Mouse (Mus musculus) embryonic facial prominence, embryonic 12.5 days (tissue): ENCODE measurements around the gene Ankrd52. TPM values are rescaled to one million over a fixed set of nuclear protein-coding genes. Genes with fewer than 3 reads are reported as not detected.

ENCODE experiments used
- ATAC-seq: fragments of 200-750 bp; cut with Nextera tagmentation; 2 replicates; pipeline ENCODE4 v1.8.0; 2017; ENCODE audit not compliant: insufficient number of reproducible peaks, insufficient read depth, low FRiP score, low TSS enrichment
- H3K27ac ChIP-seq: fragments of 300-500 bp; sonication (generic); 2 replicates; pipeline ENCODE4 v1.5.1; 2016; ENCODE audit warnings: mild to moderate bottlenecking
- H3K27me3 ChIP-seq: fragments of 300-500 bp; sonication (generic); 2 replicates; pipeline ENCODE4 v1.6.1; 2016; ENCODE audit warnings: mild to moderate bottlenecking, moderate library complexity
- H3K36me3 ChIP-seq: fragments of 300-500 bp; sonication (generic); 2 replicates; pipeline ENCODE4 v1.6.1; 2016; ENCODE audit warnings: mild to moderate bottlenecking
- H3K4me1 ChIP-seq: fragments of 300-500 bp; sonication (generic); 2 replicates; pipeline ENCODE4 v1.6.1; 2016
- H3K4me2 ChIP-seq: fragments of 300-500 bp; sonication (generic); replicated peaks from 2 replicates; pipeline ENCODE4 v1.6.1; 2016; ENCODE audit warnings: mild to moderate bottlenecking, moderate library complexity
- H3K4me3 ChIP-seq: fragments of 300-500 bp; sonication (generic); 2 replicates; pipeline ENCODE4 v1.5.1; 2016; ENCODE audit warnings: mild to moderate bottlenecking
- H3K9ac ChIP-seq: fragments of 300-500 bp; sonication (generic); 2 replicates; pipeline ENCODE4 v1.6.1; 2016; ENCODE audit warnings: mild to moderate bottlenecking, moderate library complexity
- H3K9me3 ChIP-seq: fragments of 300-500 bp; sonication (generic); 2 replicates; pipeline ENCODE4 v1.6.1; 2016; ENCODE audit warnings: mild to moderate bottlenecking, moderate library complexity
- WGBS: fragments of 180-500 bp; shearing (Covaris S2); methylation state at CpG from one replicate; pipeline ENCODE4 v1.1.7; 2016; 5-methylcytosine and 5-hydroxymethylcytosine counted together
- polyA plus RNA-seq: library from polyadenylated mRNA; unstranded; fragments of >200 nt; fragmentation: Nextera tagmentation; extraction: Ambion mirVana; gene quantifications from 2 replicates; pipeline ENCODE4 v1.2.1, GENCODE M21; 2016

Ankrd52 gene
- polyA plus RNA-seq, 1 experiment from 2014 or later = 14.8 TPM

- Histone ChIP-seq H3K4me2 (no peak overlapping the region), H3K27ac (no peak overlapping the region), H3K4me3 (no peak overlapping the region), H3K9me3 (no peaks in the 10 kb centered on the region), H3K9ac (no peak overlapping the region), H3K4me1 (peaks cover 8% of the 10 kb centered on the region), H3K27me3 (no peaks in the 10 kb centered on the region), H3K36me3 (0 out of 2 replicates have a peak, but pooled peaks cover 4% of the 10 kb centered on the region)
- no peak for ATAC-seq
- 61% methylated on average over 4 of the region's 4 CpGs for WGBS
Observed at GRCm38 (mm10) chr10:128370601-128371000, 6.3 kb upstream of the Ankrd52 start.

- 80% methylated on average over 5 of the region's 5 CpGs for WGBS
- H3K27me3 ChIP-seq = no peaks in the 10 kb centered on the region
- no peak overlapping the region for H3K9ac ChIP-seq
- no peak overlapping the region for H3K27ac ChIP-seq
- H3K9me3 ChIP-seq = no peaks in the 10 kb centered on the region
- peaks cover 12% of the 10 kb centered on the region for H3K4me1 ChIP-seq
- no peak for ATAC-seq
- H3K36me3 ChIP-seq = no peaks in the 10 kb centered on the region
- H3K4me2 ChIP-seq = no peak overlapping the region
- no peak overlapping the region for H3K4me3 ChIP-seq
Observed at GRCm38 (mm10) chr10:128372142-128372541, 4.8 kb upstream of the Ankrd52 start.

- H3K36me3 ChIP-seq = no peaks in the 10 kb centered on the region
- H3K27ac ChIP-seq = no peak overlapping the region
- no peaks in the 10 kb centered on the region for H3K27me3 ChIP-seq
- H3K4me2 ChIP-seq = no peak overlapping the region
- H3K9ac ChIP-seq = no peak overlapping the region
- no peak for ATAC-seq
- H3K4me3 ChIP-seq = no peak overlapping the region
- H3K9me3 ChIP-seq = no peaks in the 10 kb centered on the region
- 79% methylated on average over 6 of the region's 6 CpGs for WGBS
- H3K4me1 ChIP-seq = peaks cover 8% of the 10 kb centered on the region
Observed at GRCm38 (mm10) chr10:128372989-128373748, 3.7 kb upstream of the Ankrd52 start.

- Histone ChIP-seq H3K36me3 (peaks cover 9% of the 10 kb centered on the region), H3K4me3 (no peak overlapping the region), H3K27ac (no peak overlapping the region), H3K9ac (no peak overlapping the region), H3K4me1 (peaks cover 14% of the 10 kb centered on the region), H3K9me3 (no peaks in the 10 kb centered on the region), H3K27me3 (no peaks in the 10 kb centered on the region), H3K4me2 (no peak overlapping the region)
- ATAC-seq = no peak
- WGBS = 66% methylated on average over 6 of the region's 6 CpGs
Observed at GRCm38 (mm10) chr10:128374393-128374792, 2.5 kb upstream of the Ankrd52 start.

GRCm38 (mm10) chr10:128376099-128376454, 838 bp upstream of the Ankrd52 start:
- Histone ChIP-seq H3K9me3 (no peaks in the 10 kb centered on the region), H3K4me3 (peak overlapping the region; percentile 97)
- WGBS = 48% methylated on average over 4 of the region's 4 CpGs

DNA sequence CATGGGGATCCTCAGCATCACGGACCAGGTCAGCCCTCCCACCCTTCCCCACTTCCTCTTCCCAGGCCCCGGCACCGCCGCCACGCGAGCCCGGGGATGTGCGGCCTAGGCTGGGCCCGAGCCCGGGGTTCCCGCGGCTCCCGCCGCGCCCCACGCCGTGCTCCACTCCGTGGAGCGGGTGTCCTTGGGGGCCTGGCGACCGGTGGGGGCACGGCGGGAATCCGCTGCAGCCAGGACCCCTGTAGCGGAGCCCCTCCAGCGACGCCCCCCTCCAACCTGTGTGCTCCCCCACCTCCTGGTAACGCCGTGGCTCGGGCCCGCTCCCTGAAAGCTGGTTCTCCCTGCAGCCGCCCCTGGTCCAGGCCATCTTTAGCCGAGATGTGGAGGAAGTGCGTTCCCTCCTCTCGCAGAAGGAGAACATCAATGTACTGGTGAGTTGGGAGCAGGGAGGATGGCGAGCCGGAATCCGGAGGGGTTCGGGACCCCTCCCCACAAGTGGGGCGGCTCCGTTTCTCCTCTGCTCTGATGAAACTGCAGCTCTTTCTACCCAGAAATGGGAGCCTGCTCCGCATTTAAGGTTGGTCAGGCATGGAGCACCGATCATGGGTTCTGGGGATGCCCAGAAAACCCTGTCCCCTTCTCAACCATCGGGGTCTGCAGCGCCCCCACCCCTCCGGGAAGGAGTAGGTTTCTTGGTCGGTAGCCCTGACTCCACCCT, 466 bp downstream of the Ankrd52 start:
- H3K9ac ChIP-seq = peak overlapping the region; percentile 95
- no peaks in the 10 kb centered on the region for H3K27me3 ChIP-seq
- peak overlapping the region; percentile 95 for H3K27ac ChIP-seq
- ATAC-seq = peak; percentile 72
- peak overlapping the region; percentile 78 for H3K4me2 ChIP-seq
- H3K4me3 ChIP-seq = peak overlapping the region; percentile 97
- H3K36me3 ChIP-seq = peaks cover 38% of the 10 kb centered on the region
- H3K9me3 ChIP-seq = no peaks in the 10 kb centered on the region
- peaks cover 14% of the 10 kb centered on the region for H3K4me1 ChIP-seq
- under 1% methylated on average over 36 of the region's 47 CpGs for WGBS

More at GRCm38 (mm10) chr10:128376099-128376454, 838 bp upstream of the Ankrd52 start:
- H3K27me3 ChIP-seq = no peaks in the 10 kb centered on the region
- H3K4me2 ChIP-seq = peak overlapping the region; percentile 78
- peak overlapping the region; percentile 95 for H3K27ac ChIP-seq
- ATAC-seq = no peak
- peaks cover 25% of the 10 kb centered on the region for H3K36me3 ChIP-seq
- H3K4me1 ChIP-seq = peaks cover 14% of the 10 kb centered on the region
- H3K9ac ChIP-seq = peak overlapping the region; percentile 95; the same call in 1 of the 2 replicates

DNA sequence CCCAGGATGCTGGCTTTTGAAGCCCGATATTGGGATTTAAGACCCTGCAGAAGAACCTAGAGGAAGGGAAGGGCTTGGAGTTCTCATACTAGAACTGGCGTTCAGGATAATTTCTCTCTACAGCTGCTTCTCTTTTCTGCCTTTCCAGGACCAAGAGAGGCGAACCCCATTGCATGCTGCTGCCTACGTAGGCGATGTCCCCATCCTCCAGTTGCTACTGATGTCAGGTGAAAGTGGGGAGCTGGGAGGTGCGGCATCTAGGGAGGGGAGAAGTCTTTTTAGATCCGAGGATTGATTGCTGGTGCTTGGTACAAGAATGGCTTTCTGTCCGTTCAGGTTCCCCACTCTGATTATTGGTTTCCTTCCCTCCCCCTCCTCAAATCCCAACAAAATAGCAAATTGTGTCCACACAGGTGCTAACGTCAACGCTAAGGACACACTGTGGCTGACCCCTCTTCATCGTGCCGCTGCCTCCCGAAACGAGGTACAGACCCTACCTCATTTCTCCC, 1.1 kb downstream of the Ankrd52 start:
- no peaks in the 10 kb centered on the region for H3K27me3 ChIP-seq
- peak overlapping the region; percentile 95 for H3K9ac ChIP-seq
- H3K4me3 ChIP-seq = peak overlapping the region; percentile 97
- peaks cover 14% of the 10 kb centered on the region for H3K4me1 ChIP-seq
- peaks cover 44% of the 10 kb centered on the region for H3K36me3 ChIP-seq
- peak overlapping the region; percentile 95 for H3K27ac ChIP-seq
- WGBS = 53% methylated on average over 14 of the region's 14 CpGs
- H3K4me2 ChIP-seq = peak overlapping the region; percentile 78
- ATAC-seq = no peak
- H3K9me3 ChIP-seq = no peaks in the 10 kb centered on the region

- Histone ChIP-seq H3K4me2 (peak overlapping the region; percentile 78), H3K4me3 (peak overlapping the region; percentile 97), H3K9me3 (no peaks in the 10 kb centered on the region), H3K27ac (no peak overlapping the region), H3K36me3 (peaks cover 48% of the 10 kb centered on the region), H3K9ac (peak overlapping the region; percentile 95), H3K27me3 (no peaks in the 10 kb centered on the region), H3K4me1 (peaks cover 14% of the 10 kb centered on the region)
- WGBS = 70% methylated on average over 3 of the region's 3 CpGs
- no peak for ATAC-seq
Observed at GRCm38 (mm10) chr10:128378462-128378861, 1.5 kb downstream of the Ankrd52 start.

DNA sequence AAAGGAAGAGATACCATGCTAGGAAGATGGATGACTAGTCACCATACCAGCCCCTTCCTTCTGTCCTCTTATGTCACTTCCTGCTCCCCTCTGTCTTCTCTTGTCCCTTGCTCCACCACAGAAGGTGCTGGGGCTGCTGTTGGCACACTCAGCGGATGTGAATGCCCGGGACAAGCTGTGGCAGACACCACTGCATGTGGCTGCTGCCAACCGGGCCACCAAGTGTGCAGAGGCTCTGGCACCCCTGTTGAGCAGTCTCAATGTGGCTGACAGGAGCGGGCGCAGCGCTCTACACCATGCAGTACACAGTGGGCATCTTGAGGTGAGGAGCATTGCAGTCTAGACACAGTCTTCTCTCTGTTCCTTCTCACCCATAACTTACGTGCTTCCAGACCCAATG, 2.3 kb downstream of the Ankrd52 start:
- 96% methylated on average over 7 of the region's 7 CpGs for WGBS
- H3K27ac ChIP-seq = no peak overlapping the region
- H3K4me2 ChIP-seq = no peak overlapping the region
- H3K36me3 ChIP-seq = peaks cover 56% of the 10 kb centered on the region
- peaks cover 14% of the 10 kb centered on the region for H3K4me1 ChIP-seq
- H3K27me3 ChIP-seq = no peaks in the 10 kb centered on the region
- H3K4me3 ChIP-seq = no peak overlapping the region
- no peaks in the 10 kb centered on the region for H3K9me3 ChIP-seq
- no peak for ATAC-seq
- H3K9ac ChIP-seq = no peak overlapping the region

DNA sequence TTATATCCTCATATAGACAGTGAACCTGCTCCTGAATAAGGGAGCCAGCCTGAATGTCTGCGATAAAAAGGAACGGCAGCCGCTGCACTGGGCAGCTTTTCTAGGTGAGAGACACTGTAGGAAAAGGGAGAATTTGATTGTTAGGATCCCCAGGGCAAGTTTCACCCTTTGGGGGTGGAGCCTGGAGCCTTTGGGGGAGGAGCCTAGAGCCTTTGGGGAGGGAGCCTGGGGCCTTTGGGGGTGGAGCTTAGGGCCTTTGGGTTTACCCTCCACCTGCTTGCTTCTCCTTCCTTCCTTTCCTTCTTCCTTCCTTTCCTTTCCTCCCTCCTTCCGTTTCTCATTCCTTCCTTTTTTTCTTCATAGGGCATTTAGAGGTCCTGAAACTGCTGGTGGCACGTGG, 3.6 kb downstream of the Ankrd52 start:
- WGBS = 89% methylated on average over 5 of the region's 5 CpGs
- Histone ChIP-seq H3K27ac (no peak overlapping the region), H3K9me3 (no peaks in the 10 kb centered on the region), H3K36me3 (peaks cover 69% of the 10 kb centered on the region), H3K9ac (no peak overlapping the region), H3K27me3 (no peaks in the 10 kb centered on the region), H3K4me1 (peaks cover 14% of the 10 kb centered on the region), H3K4me3 (no peak overlapping the region), H3K4me2 (no peak overlapping the region)
- no peak for ATAC-seq

DNA sequence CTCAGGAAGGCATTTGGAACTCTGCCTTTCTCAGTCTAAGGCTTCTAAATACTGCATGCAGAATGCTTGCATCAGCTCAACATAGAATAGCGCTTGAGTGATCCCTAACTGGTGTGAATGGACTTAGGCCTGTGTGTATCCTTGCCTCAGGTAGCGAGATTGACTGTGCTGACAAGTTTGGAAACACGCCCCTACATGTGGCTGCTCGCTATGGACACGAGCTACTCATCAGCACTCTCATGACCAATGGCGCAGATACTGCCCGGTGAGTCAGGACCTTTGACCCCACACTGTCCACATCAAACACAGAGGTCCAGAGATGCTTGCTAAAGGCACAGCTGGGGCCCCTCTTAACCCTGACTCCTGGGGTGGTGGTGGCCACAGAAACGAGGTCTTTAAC, 5.6 kb downstream of the Ankrd52 start:
- H3K9ac ChIP-seq = no peak overlapping the region
- peaks cover 89% of the 10 kb centered on the region for H3K36me3 ChIP-seq
- no peaks in the 10 kb centered on the region for H3K27me3 ChIP-seq
- H3K27ac ChIP-seq = no peak overlapping the region
- no peak overlapping the region for H3K4me3 ChIP-seq
- 86% methylated on average over 8 of the region's 8 CpGs for WGBS
- H3K4me2 ChIP-seq = no peak overlapping the region
- no peak for ATAC-seq
- H3K4me1 ChIP-seq = peaks cover 11% of the 10 kb centered on the region
- H3K9me3 ChIP-seq = no peaks in the 10 kb centered on the region

DNA sequence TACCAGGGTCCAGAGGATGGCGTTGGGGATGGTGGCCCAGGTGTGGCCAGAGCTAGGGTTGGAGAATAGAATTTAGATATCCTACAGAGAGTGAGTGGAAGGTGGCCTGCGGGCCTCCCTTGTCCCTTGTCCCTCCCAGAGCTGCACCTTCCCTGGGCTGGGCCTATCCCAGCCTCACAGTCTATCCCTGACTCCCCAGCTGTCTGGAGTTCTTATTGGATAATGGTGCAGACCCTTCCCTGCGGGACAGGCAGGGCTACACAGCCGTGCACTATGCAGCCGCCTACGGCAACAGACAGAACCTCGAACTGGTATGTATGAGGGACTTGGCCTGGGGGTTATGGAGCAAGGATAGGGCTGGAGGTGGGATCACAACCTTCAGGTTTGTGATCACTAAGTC, 9.0 kb downstream of the Ankrd52 start:
- ATAC-seq = 0 out of 2 replicates have a peak, but pooled peaks have one; percentile 38
- WGBS = 83% methylated on average over 7 of the region's 7 CpGs
- Histone ChIP-seq H3K9ac (no peak overlapping the region), H3K36me3 (peaks cover 98% of the 10 kb centered on the region), H3K4me1 (no peaks in the 10 kb centered on the region), H3K4me3 (no peak overlapping the region), H3K9me3 (no peaks in the 10 kb centered on the region), H3K27me3 (no peaks in the 10 kb centered on the region), H3K4me2 (no peak overlapping the region), H3K27ac (no peak overlapping the region)
